Mouse (Mus musculus) small intestine, adult 2 months (tissue): ENCODE results near the gene Syt14. TPM values are rescaled to one million over a fixed set of nuclear protein-coding genes. Genes with fewer than 3 reads are reported as not detected.

Experiments used
- H3K27ac ChIP-seq: fragments of 200-500 bp; 2 replicates; pipeline ENCODE4 v1.5.1; 2012; ENCODE audit warnings: low read depth, low read length, control low read depth, inconsistent platforms; ENCODE audit not compliant: insufficient read depth
- H3K27me3 ChIP-seq: fragments of 200-500 bp; 2 replicates; pipeline ENCODE4 v1.6.1; 2012; ENCODE audit warnings: mild to moderate bottlenecking, moderate library complexity, low read length, inconsistent platforms; ENCODE audit not compliant: control insufficient read depth, insufficient read depth
- H3K36me3 ChIP-seq: fragments of 200-500 bp; 2 replicates; pipeline ENCODE4 v1.6.1; 2012; ENCODE audit warnings: mild to moderate bottlenecking, low read length, control low read depth, inconsistent platforms; ENCODE audit not compliant: control insufficient read depth, insufficient read depth
- H3K4me1 ChIP-seq: fragments of 200-500 bp; 2 replicates; pipeline ENCODE4 v1.6.1; 2012; ENCODE audit warnings: low read length, inconsistent platforms, mixed read lengths; ENCODE audit not compliant: control insufficient read depth, insufficient read depth, insufficient read length
- H3K4me3 ChIP-seq: fragments of 200-500 bp; 2 replicates; pipeline ENCODE4 v1.5.1; 2012; ENCODE audit warnings: low read depth, mild to moderate bottlenecking, control low read depth, inconsistent platforms, low read length, moderate library complexity
- CTCF ChIP-seq: fragments of 200-500 bp; IDR thresholded peaks from 2 replicates; pipeline ENCODE4 v1.5.1; 2012; ENCODE audit warnings: low read depth, mild to moderate bottlenecking, control low read depth, inconsistent platforms, low read length, moderate library complexity, mixed read lengths; ENCODE audit not compliant: insufficient replicate concordance, insufficient read length; ENCODE audit errors: extremely low read depth
- POLR2A ChIP-seq: fragments of 200-500 bp; IDR thresholded peaks from 2 replicates; pipeline ENCODE4 v1.6.1; 2012; ENCODE audit warnings: low read depth, mild to moderate bottlenecking, control low read depth, inconsistent platforms, low read length, moderate library complexity
- WGBS: fragments of 180-500 bp; shearing (Covaris S2); methylation state at CpG from one replicate; pipeline ENCODE4 v1.1.7; 2018; 5-methylcytosine and 5-hydroxymethylcytosine counted together
- polyA plus RNA-seq: library from polyadenylated mRNA; depleted of rRNA; stranded (reverse); fragments of >200 nt; gene quantifications from 2 replicates; pipeline ENCODE4 v1.2.3, GENCODE M21; 2012; rRNA removed

The Syt14 gene
- polyA plus RNA-seq, 1 experiment, result 0.05 TPM

DNA sequence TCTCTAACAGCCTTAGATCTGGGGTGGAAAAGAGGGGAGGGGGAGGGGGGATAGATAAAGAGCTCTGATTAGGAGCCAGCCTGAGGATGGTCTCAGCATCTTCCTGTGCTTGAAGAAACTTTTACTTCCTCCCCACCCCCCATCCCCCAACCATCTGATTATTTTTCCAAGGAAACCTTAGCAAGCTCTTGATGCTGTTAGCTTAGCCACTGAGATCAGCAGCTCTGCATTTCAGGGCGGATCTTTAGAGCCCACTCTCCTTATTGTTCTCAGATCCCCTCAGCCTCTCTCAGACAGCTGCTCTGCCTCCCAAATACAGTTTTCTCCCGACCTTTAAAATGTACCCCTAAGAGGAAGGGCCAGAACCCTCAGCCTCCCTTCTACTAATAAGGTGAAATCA is 184.4 kb downstream of the Syt14 start:
- H3K4me3 ChIP-seq, result no peak overlapping the region
- 51% methylated on average over 2 of the region's 2 CpGs for WGBS
- H3K36me3 ChIP-seq, result no peaks in the 10 kb centered on the region
- peaks cover 19% of the 10 kb centered on the region for H3K27me3 ChIP-seq
- H3K4me1 ChIP-seq, result no peaks in the 10 kb centered on the region
- TF ChIP-seq POLR2A, result no peak
- no peak for TF ChIP-seq CTCF
- no peak overlapping the region for H3K27ac ChIP-seq

DNA sequence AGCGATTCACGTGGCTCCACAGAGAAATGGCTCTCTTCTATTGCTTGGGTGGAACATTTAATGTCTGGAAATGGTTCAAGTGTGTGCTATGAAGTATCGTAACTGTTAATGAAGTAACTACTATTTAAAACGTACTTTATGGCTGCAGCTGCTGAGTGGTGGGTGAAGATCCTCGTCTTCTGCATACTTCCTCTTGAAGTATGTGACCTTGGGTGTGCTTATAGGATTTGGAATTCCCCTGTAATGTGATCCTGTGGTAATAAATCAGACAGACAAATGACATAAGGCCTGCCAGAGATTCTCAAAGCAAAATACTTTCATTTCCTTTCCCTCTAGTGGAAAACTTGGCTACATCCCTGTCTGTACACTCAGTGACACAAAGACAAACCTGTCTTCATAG is 186.0 kb downstream of the Syt14 start:
- H3K27ac ChIP-seq, result no peak overlapping the region
- no peaks in the 10 kb centered on the region for H3K36me3 ChIP-seq
- H3K27me3 ChIP-seq, result peaks cover 5% of the 10 kb centered on the region
- H3K4me3 ChIP-seq, result no peak overlapping the region
- H3K4me1 ChIP-seq, result no peaks in the 10 kb centered on the region
- WGBS, result 54% methylated on average over 5 of the region's 5 CpGs
- TF ChIP-seq CTCF (no peak), POLR2A (no peak)

DNA sequence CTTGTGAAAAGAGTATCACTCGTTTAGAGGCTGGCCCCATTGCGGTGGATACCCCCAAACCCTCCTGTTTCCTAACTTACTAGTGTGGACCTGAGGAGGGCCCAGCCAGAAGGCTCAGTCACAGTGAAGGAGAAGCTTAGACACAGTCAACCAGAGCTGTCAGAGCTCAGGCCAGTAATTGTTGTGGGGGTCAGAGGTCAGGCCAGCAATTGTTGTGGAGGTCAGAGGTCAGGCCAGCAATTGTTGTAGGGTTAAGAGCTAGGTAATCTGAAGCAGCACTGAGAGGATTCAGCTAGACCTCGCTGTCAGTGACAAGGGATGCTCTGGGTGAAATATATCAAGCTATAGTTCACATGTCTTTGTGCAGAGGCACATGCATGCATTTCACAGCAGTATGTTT is 188.3 kb downstream of the Syt14 start:
- Histone ChIP-seq H3K4me3 (no peak overlapping the region), H3K27ac (no peak overlapping the region), H3K27me3 (no peaks in the 10 kb centered on the region), H3K36me3 (no peaks in the 10 kb centered on the region), H3K4me1 (no peaks in the 10 kb centered on the region)
- 76% methylated on average over 3 of the region's 3 CpGs for WGBS
- no peak for TF ChIP-seq CTCF
- no peak for TF ChIP-seq POLR2A

Other genes with a start within 250 kb of the Syt14 start
- gene Sertad4, start 180.0 kb downstream of the Syt14 start, polyA plus RNA-seq, result 0.79 and 0.98 TPM in 2 replicates
- gene Diexf, start 94.5 kb upstream of the Syt14 start, polyA plus RNA-seq, result 3.1 and 5.5 TPM in 2 replicates
- gene Irf6, start 117.3 kb upstream of the Syt14 start, polyA plus RNA-seq, result 43.4 and 141 TPM in 2 replicates
- 1.6 and 2.0 TPM in 2 replicates for gene A130010J15Rik, start 132.3 kb upstream of the Syt14 start, polyA plus RNA-seq
- 2.6 and 4.6 TPM in 2 replicates for gene Traf3ip3, start 165.9 kb upstream of the Syt14 start, polyA plus RNA-seq
- 13.9 and 21.7 TPM in 2 replicates for gene Lamb3, start 171.9 kb upstream of the Syt14 start, polyA plus RNA-seq
- gene Hsd11b1, start 228.3 kb upstream of the Syt14 start, polyA plus RNA-seq, result 3.1 and 3.3 TPM in 2 replicates
- gene G0s2, start 237.4 kb upstream of the Syt14 start, polyA plus RNA-seq, result 14.2 and 22.5 TPM in 2 replicates